Comparison of ENCODE assay signal across 16 mouse cellular contexts in the genomic region with DNA sequence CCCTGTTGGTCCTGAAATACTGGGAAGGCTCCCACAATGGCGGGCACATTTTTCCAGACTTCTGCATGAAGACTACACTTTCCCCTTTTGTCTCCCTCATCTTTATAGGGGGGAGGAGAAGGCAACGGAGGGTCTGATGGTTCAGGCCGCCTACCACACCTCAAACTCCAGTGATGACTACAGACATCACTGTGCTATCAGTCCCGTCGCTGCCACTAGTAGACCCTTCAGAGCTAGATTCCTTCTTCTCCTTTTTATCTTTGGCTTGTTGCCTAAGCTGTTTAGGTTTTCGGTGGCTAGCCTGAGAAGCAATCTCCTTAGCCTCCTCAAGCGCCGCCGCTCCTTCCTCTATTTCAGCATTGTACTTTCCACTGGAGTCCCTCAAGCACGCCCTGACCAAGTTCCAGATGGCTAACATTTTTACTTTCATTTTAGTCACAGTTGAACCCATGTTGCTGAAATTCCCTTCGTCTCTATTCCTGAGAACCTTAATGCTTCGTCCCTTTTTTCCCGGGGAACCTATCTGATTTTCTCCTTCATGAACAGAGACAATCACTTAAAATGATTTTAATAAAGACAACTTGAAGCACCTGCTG. TPM values are rescaled to one million over a fixed set of nuclear protein-coding genes. Genes with fewer than 3 reads are reported as not detected.
DNase-seq lines count a peak whose midpoint lies in the region; ATAC-seq and TF ChIP-seq lines count a peak whose summit lies in the region.
"Not testable (repeated sequence)": the region's sequence is repeated elsewhere in the genome, so short reads cannot be mapped to it uniquely, and the experiment has no call there.
"Had no signal": no experiment of that assay in that cellular context is flagged by ENCODE, and none has a peak within 500 bp of the region (broad histone marks: within the 10 kb centered on the region; RNA-seq: fewer than 3 reads in every experiment).

No protein-coding gene starts in this region.

- 0 out of 4 replicates have a peak, but pooled peaks of 1 of the 2 experiments have one; percentile 19 for TF ChIP-seq EP300 in MEL (IDR thresholded peaks at IDR 0.05; ENCODE audit: low read depth in 1 of 2, low read length in 2 of 2)
- not testable (repeated sequence) for TF ChIP-seq EP300 in liver, postnatal 0 days (IDR thresholded peaks at IDR 0.05; ENCODE audit: low read depth)

- H3K27me3 ChIP-seq in MEL (ENCODE audit: control insufficient read depth in 1 of 2, insufficient read depth in 2 of 2, low read length in 2 of 2); liver, postnatal 0 days (ENCODE audit: insufficient read depth, low read length): not testable (repeated sequence)

- H3K4me2 ChIP-seq in liver, postnatal 0 days (ENCODE audit: low read depth, low read length) = not testable (repeated sequence)

- not testable (repeated sequence) for H3K9me3 ChIP-seq in MEL (replicated peaks; ENCODE audit: insufficient read depth, low read length); liver, postnatal 0 days (ENCODE audit: low read length)

- peak overlapping the region; percentile 57 to 59 for H3K4me3 ChIP-seq in MEL (ENCODE audit: control insufficient read depth in 1 of 2, insufficient read depth in 1 of 2, low read depth in 2 of 2, low read length in 2 of 2)
- peak overlapping the region; percentile 22; the same call in 1 of the 2 replicates for H3K4me3 ChIP-seq in bone marrow macrophage, adult 2 months (ENCODE audit: insufficient read depth, low read length)
- H3K4me3 ChIP-seq in liver, postnatal 0 days (ENCODE audit: low read depth, low read length) = not testable (repeated sequence)

- not testable (repeated sequence) for ATAC-seq in liver, postnatal 0 days
- peak; percentile 74 for ATAC-seq in megakaryocyte, adult 5-6 weeks (ENCODE audit: poor library complexity, severe bottlenecking)

- TF ChIP-seq RAD21 in MEL (IDR thresholded peaks at IDR 0.05; ENCODE audit: low read depth, low read length) = not testable (repeated sequence)

- TF ChIP-seq POLR2A in MEL (IDR thresholded peaks at IDR 0.05; ENCODE audit: control insufficient read depth in 1 of 2, insufficient read depth in 1 of 2, low read depth in 1 of 2, low read length in 2 of 2, poor library complexity in 1 of 2); bone marrow macrophage, adult 2 months (IDR thresholded peaks at IDR 0.05; ENCODE audit: borderline replicate concordance, low read depth, low read length): not testable (repeated sequence)

- DNase-seq in MEL (ENCODE audit: low read depth, low spot score) = peak; percentile 90
- DNase-seq in heart, adult 11 months = peak; percentile 93
- DNase-seq in layer of hippocampus, adult 9-11 months = peak; percentile 40
- DNase-seq in liver, postnatal 0 days = not testable (repeated sequence)
- peak; percentile 13 for DNase-seq in skeletal muscle tissue, adult 2 months (ENCODE audit: low read depth, low spot score)
- peak; percentile 20 for DNase-seq in testis, postnatal 10 days (ENCODE audit: low spot score)

- H3K27ac ChIP-seq in MEL (ENCODE audit: control insufficient read depth, low read depth, low read length) = peak overlapping the region; percentile 25
- peak overlapping the region; percentile 52 for H3K27ac ChIP-seq in bone marrow macrophage, adult 2 months (ENCODE audit: insufficient read depth, low read depth, low read length)
- peak overlapping the region; percentile 51 for H3K27ac ChIP-seq in liver, postnatal 0 days (ENCODE audit: low read depth)

- 63% methylated on average over 13 of the region's 13 CpGs for WGBS in liver, postnatal 0 days (ENCODE audit: insufficient replicate concordance)

- H3K79me2 ChIP-seq in MEL (ENCODE audit: control insufficient read depth, insufficient read depth, low read length, poor library complexity) = not testable (repeated sequence)

- TF ChIP-seq CTCF in MEL (IDR thresholded peaks at IDR 0.05 in 2 of 3, conservative IDR thresholded peaks at IDR 0.05 in 1 of 3; ENCODE audit: control insufficient read depth in 1 of 3, insufficient read depth in 1 of 3, low read depth in 2 of 3, low read length in 3 of 3, poor library complexity in 1 of 3, severe bottlenecking in 1 of 3); bone marrow macrophage, adult 2 months (IDR thresholded peaks at IDR 0.05; ENCODE audit: low read depth, low read length); liver, postnatal 0 days (IDR thresholded peaks at IDR 0.05; ENCODE audit: low read depth): not testable (repeated sequence)

- H3K36me3 ChIP-seq in MEL (ENCODE audit: control insufficient read depth in 1 of 2, insufficient read depth in 2 of 2, low read length in 2 of 2); liver, postnatal 0 days (replicated peaks; ENCODE audit: insufficient read depth, low read length): not testable (repeated sequence)

- peak overlapping the region; percentile 53 for H3K9ac ChIP-seq in MEL (ENCODE audit: control insufficient read depth, low read depth, low read length, poor library complexity, severe bottlenecking)
- not testable (repeated sequence) for H3K9ac ChIP-seq in liver, postnatal 0 days (replicated peaks)

- H3K4me1 ChIP-seq in MEL (ENCODE audit: control insufficient read depth in 1 of 2, insufficient read depth in 2 of 2, low read length in 2 of 2); liver, postnatal 0 days (ENCODE audit: insufficient read depth): not testable (repeated sequence)
- H3K4me1 ChIP-seq in bone marrow macrophage, adult 2 months (ENCODE audit: control insufficient read depth, insufficient read depth, low read length) = peaks cover 18% of the 10 kb centered on the region

TF ChIP-seq in MEL, 35 proteins besides CTCF, POLR2A, EP300 and RAD21:
- TF ChIP-seq TBP (IDR thresholded peaks at IDR 0.05; ENCODE audit: low read depth, low read length) = 0 out of 2 replicates have a peak, but pooled peaks have one; percentile 49

RNA-seq across cellular contexts. Expression of a gene that starts 28.9 kb away (rescaled TPM):
- total RNA-seq in MEL (2012; rRNA removed) = 5.2 and 5.3 TPM in 2 replicates
- polyA plus RNA-seq in MEL (2012; ENCODE audit: insufficient read depth in 1 of 2, insufficient read length in 2 of 2, low read depth in 1 of 2, low replicate concordance in 2 of 2, missing spikeins in 1 of 2) = 1 to 10 TPM in 1 of 2 experiments, not detected in 1; 7.6 TPM
- 20.8 and 24.0 TPM in 2 replicates for polyA plus RNA-seq in bone marrow macrophage, adult 2 months (2012; ENCODE audit: insufficient read depth, insufficient read length, missing spikeins)
- polyA plus RNA-seq in liver, postnatal 0 days (2015; fragmentation: Nextera tagmentation; extraction: Ambion mirVana) = 28.9 and 31.3 TPM in 2 replicates
- 23.7 and 24.8 TPM in 2 replicates for total RNA-seq in megakaryocyte, adult 5-6 weeks (2015)
- total RNA-seq in megakaryocyte, adult 5-6 weeks (2017) = 13.5 and 18.1 TPM in 2 replicates

RNA-seq across cellular contexts. Expression of a gene that starts 44.9 kb away (rescaled TPM):
- total RNA-seq in MEL (2012; rRNA removed) = 2.0 and 2.8 TPM in 2 replicates
- 1 to 10 TPM in 1 of 2 experiments, not detected in 1; 3.8 TPM for polyA plus RNA-seq in MEL (2012; ENCODE audit: insufficient read depth in 1 of 2, insufficient read length in 2 of 2, low read depth in 1 of 2, low replicate concordance in 2 of 2, missing spikeins in 1 of 2)
- 0.70 and 1.1 TPM in 2 replicates for polyA plus RNA-seq in bone marrow macrophage, adult 2 months (2012; ENCODE audit: insufficient read depth, insufficient read length, missing spikeins)
- polyA plus RNA-seq in liver, postnatal 0 days (2015; fragmentation: Nextera tagmentation; extraction: Ambion mirVana) = 1.2 and 1.7 TPM in 2 replicates
- total RNA-seq in megakaryocyte, adult 5-6 weeks (2015) = 17.0 and 17.9 TPM in 2 replicates
- total RNA-seq in megakaryocyte, adult 5-6 weeks (2017) = 30.3 and 35.7 TPM in 2 replicates
- total RNA-seq: forebrain, postnatal 0 days; gastrocnemius, adult 2 months had no signal
- polyA plus RNA-seq: adrenal gland, adult 2 months; embryonic facial prominence, embryonic 12.5 days; forebrain, embryonic 11.5 days; forebrain, postnatal 0 days; heart, embryonic 13.5 days; hindbrain, embryonic 12.5 days; hindbrain, embryonic 15.5 days had no signal
